Mouse (Mus musculus): ENCODE measurements around the gene Taar9. TPM values are rescaled to one million over a fixed set of nuclear protein-coding genes. Genes with fewer than 3 reads are reported as not detected.
"Not testable (repeated sequence)": the region's sequence is repeated elsewhere in the genome, so short reads cannot be mapped to it uniquely, and the experiment has no call there.

The Taar9 gene
- polyA plus RNA-seq, 1 experiment from 2014 or later, result not detected

- peak overlapping the region; percentile 5 for H3K27ac ChIP-seq (ENCODE audit: low read length)
- peak; percentile 75 for ATAC-seq
- 31% methylated on average over 5 of the region's 5 CpGs for WGBS
- H3K4me1 ChIP-seq (ENCODE audit: control insufficient read depth, insufficient read depth, low read length), result no peaks in the 10 kb centered on the region
- H3K9me3 ChIP-seq (ENCODE audit: control insufficient read depth, low read length), result no peaks in the 10 kb centered on the region
- no peaks in the 10 kb centered on the region for H3K27me3 ChIP-seq (replicated peaks; ENCODE audit: control insufficient read depth, insufficient read depth, low read length)
- H3K9ac ChIP-seq (ENCODE audit: low read depth, low read length), result no peak overlapping the region
- H3K4me2 ChIP-seq (ENCODE audit: low read depth, low read length), result no peak overlapping the region
- H3K4me3 ChIP-seq (ENCODE audit: low read length), result no peak overlapping the region
- H3K36me3 ChIP-seq (ENCODE audit: control insufficient read depth, insufficient read depth, low read length), result no peaks in the 10 kb centered on the region
Observed at GRCm38 (mm10) chr10:24086555-24086954, 22.8 kb downstream of the Taar9 start.

GRCm38 (mm10) chr10:24085936-24086335, 23.4 kb downstream of the Taar9 start:
- Histone ChIP-seq H3K4me3 (ENCODE audit: low read length) (no peak overlapping the region), H3K9me3 (ENCODE audit: control insufficient read depth, low read length) (no peaks in the 10 kb centered on the region), H3K9ac (ENCODE audit: low read depth, low read length) (no peak overlapping the region), H3K27ac (ENCODE audit: low read length) (peak overlapping the region; percentile 67), H3K36me3 (ENCODE audit: control insufficient read depth, insufficient read depth, low read length) (no peaks in the 10 kb centered on the region), H3K4me2 (ENCODE audit: low read depth, low read length) (no peak overlapping the region), H3K4me1 (ENCODE audit: control insufficient read depth, insufficient read depth, low read length) (no peaks in the 10 kb centered on the region), H3K27me3 (replicated peaks; ENCODE audit: control insufficient read depth, insufficient read depth, low read length) (no peaks in the 10 kb centered on the region)
- 66% methylated on average over 5 of the region's 5 CpGs for WGBS
- no peak for ATAC-seq

GRCm38 (mm10) chr10:24080166-24080565, 29.2 kb downstream of the Taar9 start:
- H3K4me3 ChIP-seq (ENCODE audit: low read length), result no peak overlapping the region
- no peaks in the 10 kb centered on the region for H3K4me1 ChIP-seq (ENCODE audit: control insufficient read depth, insufficient read depth, low read length)
- H3K27me3 ChIP-seq (replicated peaks; ENCODE audit: control insufficient read depth, insufficient read depth, low read length), result no peaks in the 10 kb centered on the region
- no peak overlapping the region for H3K9ac ChIP-seq (ENCODE audit: low read depth, low read length)
- no peak overlapping the region for H3K27ac ChIP-seq (ENCODE audit: low read length)
- 49% methylated on average over 3 of the region's 3 CpGs for WGBS
- no peak for ATAC-seq
- H3K36me3 ChIP-seq (ENCODE audit: control insufficient read depth, insufficient read depth, low read length), result no peaks in the 10 kb centered on the region
- H3K9me3 ChIP-seq (ENCODE audit: control insufficient read depth, low read length), result no peaks in the 10 kb centered on the region
- H3K4me2 ChIP-seq (ENCODE audit: low read depth, low read length), result no peak overlapping the region

GRCm38 (mm10) chr10:24076200-24076599, 33.1 kb downstream of the Taar9 start, which contains the start of gene Taar8a:
Taar8a (plus strand) TSS chr10:24076500.
- not testable (repeated sequence) for H3K27me3 ChIP-seq (replicated peaks; ENCODE audit: control insufficient read depth, insufficient read depth, low read length); H3K36me3 ChIP-seq (ENCODE audit: control insufficient read depth, insufficient read depth, low read length); H3K9ac ChIP-seq (ENCODE audit: low read depth, low read length); H3K27ac ChIP-seq (ENCODE audit: low read length); ATAC-seq; H3K9me3 ChIP-seq (ENCODE audit: control insufficient read depth, low read length); H3K4me2 ChIP-seq (ENCODE audit: low read depth, low read length); H3K4me3 ChIP-seq (ENCODE audit: low read length); H3K4me1 ChIP-seq (ENCODE audit: control insufficient read depth, insufficient read depth, low read length)
- 85% methylated on average over 2 of the region's 4 CpGs for WGBS

- H3K36me3 ChIP-seq (ENCODE audit: control insufficient read depth, insufficient read depth, low read length); H3K4me1 ChIP-seq (ENCODE audit: control insufficient read depth, insufficient read depth, low read length); H3K4me2 ChIP-seq (ENCODE audit: low read depth, low read length); H3K9me3 ChIP-seq (ENCODE audit: control insufficient read depth, low read length); H3K27me3 ChIP-seq (replicated peaks; ENCODE audit: control insufficient read depth, insufficient read depth, low read length); H3K27ac ChIP-seq (ENCODE audit: low read length); H3K9ac ChIP-seq (ENCODE audit: low read depth, low read length); H3K4me3 ChIP-seq (ENCODE audit: low read length): not testable (repeated sequence)
- ATAC-seq, result peak; percentile 53; the same call in 1 of the 2 replicates
- 27% methylated on average over 2 of the region's 2 CpGs for WGBS
Observed at GRCm38 (mm10) chr10:24074751-24075150, 34.6 kb downstream of the Taar9 start.

- Histone ChIP-seq H3K4me2 (ENCODE audit: low read depth, low read length) (no peak overlapping the region), H3K27ac (ENCODE audit: low read length) (no peak overlapping the region), H3K4me1 (ENCODE audit: control insufficient read depth, insufficient read depth, low read length) (no peaks in the 10 kb centered on the region), H3K36me3 (ENCODE audit: control insufficient read depth, insufficient read depth, low read length) (no peaks in the 10 kb centered on the region), H3K9ac (ENCODE audit: low read depth, low read length) (no peak overlapping the region), H3K27me3 (replicated peaks; ENCODE audit: control insufficient read depth, insufficient read depth, low read length) (no peaks in the 10 kb centered on the region), H3K9me3 (ENCODE audit: control insufficient read depth, low read length) (no peaks in the 10 kb centered on the region), H3K4me3 (ENCODE audit: low read length) (no peak overlapping the region)
- WGBS, result 79% methylated on average over 3 of the region's 3 CpGs
- no peak for ATAC-seq
Observed at GRCm38 (mm10) chr10:24058986-24059385, 50.3 kb downstream of the Taar9 start.

Other genes with a start within 250 kb of the Taar9 start
- 2.6 and 2.7 TPM in 2 replicates for gene Vnn1, start 214.8 kb downstream of the Taar9 start, polyA plus RNA-seq (2015; fragmentation: Nextera tagmentation; extraction: Ambion mirVana)
- not detected in 2 replicates for gene Taar1, start 189.2 kb downstream of the Taar9 start, polyA plus RNA-seq (2015; fragmentation: Nextera tagmentation; extraction: Ambion mirVana)
- not detected in 2 replicates for gene Taar2, start 171.0 kb downstream of the Taar9 start, polyA plus RNA-seq (2015; fragmentation: Nextera tagmentation; extraction: Ambion mirVana)
- not detected in 2 replicates for gene Taar3, start 160.0 kb downstream of the Taar9 start, polyA plus RNA-seq (2015; fragmentation: Nextera tagmentation; extraction: Ambion mirVana)
- not detected in 2 replicates for gene Taar4, start 149.0 kb downstream of the Taar9 start, polyA plus RNA-seq (2015; fragmentation: Nextera tagmentation; extraction: Ambion mirVana)
- not detected in 2 replicates for gene Taar5, start 138.8 kb downstream of the Taar9 start, polyA plus RNA-seq (2015; fragmentation: Nextera tagmentation; extraction: Ambion mirVana)
- gene Taar6, start 123.9 kb downstream of the Taar9 start, polyA plus RNA-seq (2015; fragmentation: Nextera tagmentation; extraction: Ambion mirVana), result not detected in 2 replicates
- gene Taar7a, start 116.1 kb downstream of the Taar9 start, polyA plus RNA-seq (2015; fragmentation: Nextera tagmentation; extraction: Ambion mirVana), result not detected in 2 replicates
- not detected in 2 replicates for gene Taar7b, start 109.6 kb downstream of the Taar9 start, polyA plus RNA-seq (2015; fragmentation: Nextera tagmentation; extraction: Ambion mirVana)
- gene Taar7d, start 82.3 kb downstream of the Taar9 start, polyA plus RNA-seq (2015; fragmentation: Nextera tagmentation; extraction: Ambion mirVana), result not detected in 2 replicates
- not detected in 2 replicates for gene Taar7e, start 71.9 kb downstream of the Taar9 start, polyA plus RNA-seq (2015; fragmentation: Nextera tagmentation; extraction: Ambion mirVana)
- gene Taar7f, start 60.0 kb downstream of the Taar9 start, polyA plus RNA-seq (2015; fragmentation: Nextera tagmentation; extraction: Ambion mirVana), result not detected in 2 replicates
- gene Taar8a, start 33.0 kb downstream of the Taar9 start, polyA plus RNA-seq (2015; fragmentation: Nextera tagmentation; extraction: Ambion mirVana), result not detected in 2 replicates
- not detected in 2 replicates for gene Taar8b, start 17.2 kb downstream of the Taar9 start, polyA plus RNA-seq (2015; fragmentation: Nextera tagmentation; extraction: Ambion mirVana)
- 0.13 TPM in 1 of 2 replicates, not detected in the other for gene Taar8c, start 7.6 kb downstream of the Taar9 start, polyA plus RNA-seq (2015; fragmentation: Nextera tagmentation; extraction: Ambion mirVana)
- 148 and 158 TPM in 2 replicates for gene Stx7, start 39.8 kb upstream of the Taar9 start, polyA plus RNA-seq (2015; fragmentation: Nextera tagmentation; extraction: Ambion mirVana)
- 10.8 and 11.7 TPM in 2 replicates for gene Moxd1, start 114.0 kb upstream of the Taar9 start, polyA plus RNA-seq (2015; fragmentation: Nextera tagmentation; extraction: Ambion mirVana)